Mouse (Mus musculus) neural tube, embryonic 14.5 days (tissue): ENCODE measurements at regions not wholly inside any gene's neighbourhood (a gene's known extent, or its start where the extent isn't known, plus 50 kb on each side); places are given as distances from the start of the nearest gene placed in this dataset.

Experiments
- ATAC-seq: fragments of 200-750 bp; cut with Nextera tagmentation; 2 replicates; pipeline ENCODE4 v1.8.0; 2017; ENCODE audit warnings: low read depth, mild to moderate bottlenecking, moderate TSS enrichment, moderate library complexity
- H3K27ac ChIP-seq: fragments of 300-500 bp; sonication (generic); 2 replicates; pipeline ENCODE4 v1.5.1; 2014; ENCODE audit warnings: low read depth, mild to moderate bottlenecking, control low read depth, low read length, moderate library complexity, mixed read lengths
- H3K27me3 ChIP-seq: fragments of 300-500 bp; sonication (generic); 2 replicates; pipeline ENCODE4 v1.6.1; 2014; ENCODE audit warnings: low read length; ENCODE audit not compliant: control insufficient read depth, insufficient read depth
- H3K36me3 ChIP-seq: fragments of 300-500 bp; sonication (generic); 2 replicates; pipeline ENCODE4 v1.6.1; 2014; ENCODE audit warnings: low read length, mixed read lengths; ENCODE audit not compliant: control insufficient read depth, insufficient read depth
- H3K4me1 ChIP-seq: fragments of 300-500 bp; sonication (generic); 2 replicates; pipeline ENCODE4 v1.6.1; 2014; ENCODE audit warnings: low read length; ENCODE audit not compliant: control insufficient read depth, insufficient read depth
- H3K4me2 ChIP-seq: fragments of 300-500 bp; sonication (generic); 2 replicates; pipeline ENCODE4 v1.6.1; 2014; ENCODE audit warnings: mild to moderate bottlenecking, low read depth, low read length, control low read depth
- H3K4me3 ChIP-seq: fragments of 300-500 bp; sonication (generic); 2 replicates; pipeline ENCODE4 v1.5.1; 2014; ENCODE audit warnings: low read depth, low read length, control low read depth, mixed read lengths
- H3K9ac ChIP-seq: fragments of 300-500 bp; sonication (generic); replicated peaks from 2 replicates; pipeline ENCODE4 v1.6.1; 2014; ENCODE audit warnings: low read depth, mild to moderate bottlenecking, control low read depth, low read length, mixed read lengths
- H3K9me3 ChIP-seq: fragments of 300-500 bp; sonication (generic); 2 replicates; pipeline ENCODE4 v1.6.1; 2016; ENCODE audit warnings: low read length; ENCODE audit not compliant: control insufficient read depth
- WGBS: fragments of 180-500 bp; shearing (Covaris S2); extraction: QIAGEN DNeasy Blood & Tissue Kit; methylation state at CpG from one replicate; pipeline ENCODE4 v1.1.7; 2014; 5-methylcytosine and 5-hydroxymethylcytosine counted together

DNA sequence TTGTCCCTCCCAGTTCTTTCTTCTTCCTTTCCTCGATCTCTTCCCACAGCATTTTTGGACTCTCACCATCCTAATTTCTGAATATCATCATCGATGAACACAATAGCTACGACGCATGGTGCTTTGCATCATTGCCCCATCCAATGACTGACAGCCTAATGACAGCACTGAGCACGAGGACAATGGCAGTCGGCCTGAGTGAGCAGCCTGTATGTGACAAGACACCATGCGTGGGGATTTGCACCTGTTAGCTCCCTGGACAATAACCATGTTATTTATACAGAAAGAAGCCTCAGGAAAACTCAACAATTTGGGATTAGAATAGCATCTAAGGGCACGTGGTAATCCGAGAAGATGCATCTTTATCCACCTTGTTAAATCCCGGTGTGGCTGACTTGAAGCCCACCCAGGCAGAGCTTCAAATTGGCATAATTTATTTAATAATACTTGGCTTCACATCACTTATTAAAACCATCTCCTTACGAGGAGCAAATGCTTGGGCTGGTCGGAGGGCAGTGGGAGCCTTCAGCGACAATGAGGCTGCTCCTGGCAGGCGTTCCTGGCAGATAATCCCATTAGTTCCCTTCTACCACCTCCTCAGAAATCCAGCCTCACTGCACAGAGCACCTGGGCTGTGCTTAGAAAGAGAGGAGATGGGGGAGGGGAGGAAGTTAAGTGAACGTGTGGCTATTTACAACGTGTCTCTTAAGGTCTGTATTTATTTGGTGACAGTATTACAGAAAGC is 85.4 kb downstream of the Cxcl12 start:
- no peak for ATAC-seq

DNA sequence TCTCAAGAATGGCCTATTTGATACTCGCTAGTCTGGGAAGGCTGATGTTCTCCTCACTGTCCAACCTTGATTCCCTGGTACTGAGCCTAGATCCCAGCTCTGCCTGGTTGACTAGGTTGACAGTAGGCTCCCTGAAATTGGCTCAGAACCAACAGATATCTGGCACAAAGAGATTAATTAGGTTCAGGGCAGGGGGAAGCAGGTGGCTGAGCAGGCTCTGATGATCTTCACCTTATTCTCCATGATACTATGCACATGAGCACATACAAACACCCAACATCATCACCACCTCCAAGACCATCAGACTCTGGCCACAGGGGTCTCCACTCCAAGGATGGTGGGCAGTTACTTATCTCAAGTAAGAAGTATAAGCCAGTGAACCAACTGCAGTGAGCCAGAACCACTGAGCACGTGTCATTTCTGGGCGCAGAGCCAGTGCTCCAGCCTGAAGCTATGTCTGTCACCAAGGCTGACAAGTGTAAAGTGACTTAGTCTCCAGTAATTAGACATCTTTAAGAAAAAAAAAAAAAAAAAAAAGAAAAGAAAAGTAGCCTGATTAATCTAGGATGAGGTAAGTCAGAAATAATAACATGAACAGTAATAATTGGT is 86.4 kb downstream of the Cxcl12 start:
- ATAC-seq = peak; percentile 61; the same call in 1 of the 2 replicates
- Histone ChIP-seq H3K4me3 (no peak overlapping the region), H3K27ac (no peak overlapping the region), H3K36me3 (no peaks in the 10 kb centered on the region), H3K4me1 (no peaks in the 10 kb centered on the region), H3K9ac (no peak overlapping the region), H3K4me2 (no peak overlapping the region), H3K9me3 (no peaks in the 10 kb centered on the region), H3K27me3 (no peaks in the 10 kb centered on the region)
- WGBS = 75% methylated on average over 3 of the region's 3 CpGs

More for the DNA sequence above, 85.4 kb downstream of the Cxcl12 start:
- 64% methylated on average over 16 of the region's 16 CpGs for WGBS
- Histone ChIP-seq H3K4me1 (no peaks in the 10 kb centered on the region), H3K9me3 (no peaks in the 10 kb centered on the region), H3K27me3 (no peaks in the 10 kb centered on the region), H3K4me2 (no peak overlapping the region), H3K9ac (no peak overlapping the region), H3K36me3 (no peaks in the 10 kb centered on the region), H3K4me3 (no peak overlapping the region), H3K27ac (no peak overlapping the region)

DNA sequence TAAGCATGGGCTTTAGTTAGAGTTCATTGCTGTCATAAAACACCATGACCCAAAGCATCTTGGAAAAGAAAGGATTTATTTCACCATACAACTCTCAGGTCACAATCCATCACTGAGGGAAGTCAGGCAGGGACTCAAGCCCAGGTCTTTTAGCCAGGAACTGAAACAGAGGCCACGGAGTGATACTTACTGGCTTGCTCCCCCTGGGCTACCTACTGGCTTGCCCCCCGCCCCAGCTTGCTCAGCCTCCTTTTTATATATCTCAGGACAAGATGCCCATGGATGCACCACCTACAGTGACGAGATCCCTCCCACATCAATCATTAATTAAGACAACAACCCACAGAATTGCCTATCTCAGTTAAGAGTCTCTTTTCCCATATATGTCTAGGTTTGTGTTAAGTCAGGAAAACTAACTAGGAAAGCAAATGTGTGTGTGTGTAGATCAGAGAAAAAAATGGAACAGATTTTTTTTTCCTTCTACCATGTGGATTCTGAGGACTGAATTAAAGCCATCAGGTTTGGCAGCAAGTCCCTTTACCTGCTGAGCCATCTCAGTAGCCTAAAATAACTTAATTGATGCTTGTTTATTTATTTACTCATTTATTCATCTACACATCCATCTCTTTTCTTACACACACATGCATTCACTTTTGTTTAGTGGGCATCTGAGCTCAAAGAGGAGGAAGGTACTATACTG is 87.2 kb downstream of the Cxcl12 start:
- no peak for ATAC-seq
- 50% methylated on average over 3 of the region's 3 CpGs for WGBS
- Histone ChIP-seq H3K36me3 (no peaks in the 10 kb centered on the region), H3K27ac (no peak overlapping the region), H3K4me1 (no peaks in the 10 kb centered on the region), H3K9ac (no peak overlapping the region), H3K4me3 (no peak overlapping the region), H3K9me3 (no peaks in the 10 kb centered on the region), H3K4me2 (no peak overlapping the region), H3K27me3 (no peaks in the 10 kb centered on the region)

DNA sequence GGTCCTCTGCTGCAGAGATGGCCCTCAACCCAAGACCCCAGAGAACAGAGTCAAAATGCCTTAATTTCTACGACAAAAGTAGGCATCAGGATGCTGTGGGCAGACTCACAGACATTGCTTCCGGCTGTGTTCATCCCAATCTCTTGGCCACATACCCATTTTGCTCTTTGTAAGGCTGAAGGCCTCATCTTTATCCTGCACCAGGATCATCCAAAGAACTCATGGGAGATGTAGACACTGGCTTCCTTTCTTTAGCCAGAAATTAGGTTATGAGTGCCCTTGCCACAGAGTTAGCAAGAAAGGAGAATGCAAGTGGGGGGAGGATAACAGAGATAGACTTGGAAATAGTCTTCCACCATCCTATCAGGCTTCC is 87.8 kb downstream of the Cxcl12 start:
- 89% methylated on average over 2 of the region's 2 CpGs for WGBS
- H3K27ac ChIP-seq = no peak overlapping the region
- no peaks in the 10 kb centered on the region for H3K9me3 ChIP-seq
- H3K27me3 ChIP-seq = no peaks in the 10 kb centered on the region
- H3K4me3 ChIP-seq = no peak overlapping the region
- no peak overlapping the region for H3K4me2 ChIP-seq
- H3K4me1 ChIP-seq = no peaks in the 10 kb centered on the region
- H3K36me3 ChIP-seq = no peaks in the 10 kb centered on the region
- H3K9ac ChIP-seq = no peak overlapping the region
- ATAC-seq = no peak

DNA sequence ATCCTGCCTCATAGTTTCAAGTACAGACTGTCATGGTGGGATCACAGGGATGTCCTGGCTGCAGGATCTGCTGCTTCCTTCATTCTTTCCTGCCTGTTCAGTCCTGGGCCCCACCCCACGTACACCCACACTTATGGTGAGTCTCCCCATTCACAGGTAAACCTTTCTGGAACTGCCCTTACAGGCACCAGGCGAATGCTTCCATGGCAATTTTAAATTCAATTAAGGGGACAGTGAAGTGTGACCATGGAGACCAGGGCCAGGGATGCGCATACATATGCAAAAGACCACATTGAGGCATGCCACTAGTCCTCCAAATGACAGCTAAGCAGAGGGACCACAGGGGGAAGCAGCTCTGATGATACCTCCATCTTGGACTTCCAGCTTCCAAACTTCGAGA is 89.3 kb downstream of the Cxcl12 start:
- no peak overlapping the region for H3K4me3 ChIP-seq
- no peak overlapping the region for H3K27ac ChIP-seq
- H3K9me3 ChIP-seq = no peaks in the 10 kb centered on the region
- ATAC-seq = no peak
- H3K36me3 ChIP-seq = no peaks in the 10 kb centered on the region
- no peak overlapping the region for H3K4me2 ChIP-seq
- H3K9ac ChIP-seq = no peak overlapping the region
- 80% methylated on average over 4 of the region's 4 CpGs for WGBS
- H3K27me3 ChIP-seq = no peaks in the 10 kb centered on the region
- H3K4me1 ChIP-seq = no peaks in the 10 kb centered on the region

DNA sequence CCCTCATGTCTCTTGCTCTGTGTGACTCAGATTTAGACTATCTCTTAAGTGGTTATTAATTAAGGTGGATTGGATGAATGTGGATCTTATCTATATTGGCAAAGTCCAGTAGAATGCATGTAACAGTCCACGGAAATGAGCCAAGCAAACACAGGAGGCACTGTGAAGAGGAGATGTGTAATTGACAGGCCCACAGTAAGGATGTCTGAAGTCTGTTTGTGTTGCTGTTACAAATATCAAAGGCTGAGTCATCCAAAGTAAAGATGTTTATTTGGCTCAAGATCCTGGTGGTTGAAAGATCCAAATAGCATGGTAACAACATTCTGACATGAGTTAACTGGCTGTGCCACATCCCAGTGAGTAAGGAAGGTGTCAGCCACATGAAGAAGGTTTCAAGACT is 99.6 kb downstream of the Cxcl12 start:
- H3K9me3 ChIP-seq = no peaks in the 10 kb centered on the region
- WGBS = 91% methylated on average over 1 of the region's 1 CpGs

DNA sequence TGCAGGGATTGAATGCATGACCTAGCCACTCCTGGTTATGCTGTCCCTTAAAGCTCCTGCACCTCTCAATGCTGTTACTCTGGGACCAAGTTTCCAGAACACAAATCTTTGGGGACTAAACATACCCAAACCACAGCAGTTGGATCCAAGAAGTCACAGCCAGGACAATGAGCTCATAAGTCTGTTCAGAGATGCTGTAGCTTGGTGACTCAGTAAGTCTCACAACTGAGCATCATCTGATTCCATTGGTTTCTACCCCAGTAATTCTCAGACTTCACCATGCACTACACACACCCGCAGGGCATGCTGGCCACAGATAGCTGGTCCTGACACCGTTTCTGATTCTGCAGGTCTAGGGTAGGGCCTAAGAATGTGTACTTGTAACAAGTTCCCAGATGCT is 100.0 kb downstream of the Cxcl12 start:
- H3K36me3 ChIP-seq = no peaks in the 10 kb centered on the region
- WGBS = 86% methylated on average over 2 of the region's 2 CpGs
- H3K27me3 ChIP-seq = no peaks in the 10 kb centered on the region
- H3K9me3 ChIP-seq = no peaks in the 10 kb centered on the region
- no peak overlapping the region for H3K27ac ChIP-seq
- no peak overlapping the region for H3K4me3 ChIP-seq
- no peaks in the 10 kb centered on the region for H3K4me1 ChIP-seq
- ATAC-seq = no peak
- no peak overlapping the region for H3K9ac ChIP-seq
- H3K4me2 ChIP-seq = no peak overlapping the region

More for the DNA sequence above, 99.6 kb downstream of the Cxcl12 start:
- no peak for ATAC-seq
- Histone ChIP-seq H3K27me3 (no peaks in the 10 kb centered on the region), H3K4me3 (no peak overlapping the region), H3K27ac (no peak overlapping the region), H3K9ac (no peak overlapping the region), H3K36me3 (no peaks in the 10 kb centered on the region), H3K4me1 (no peaks in the 10 kb centered on the region), H3K4me2 (no peak overlapping the region)

DNA sequence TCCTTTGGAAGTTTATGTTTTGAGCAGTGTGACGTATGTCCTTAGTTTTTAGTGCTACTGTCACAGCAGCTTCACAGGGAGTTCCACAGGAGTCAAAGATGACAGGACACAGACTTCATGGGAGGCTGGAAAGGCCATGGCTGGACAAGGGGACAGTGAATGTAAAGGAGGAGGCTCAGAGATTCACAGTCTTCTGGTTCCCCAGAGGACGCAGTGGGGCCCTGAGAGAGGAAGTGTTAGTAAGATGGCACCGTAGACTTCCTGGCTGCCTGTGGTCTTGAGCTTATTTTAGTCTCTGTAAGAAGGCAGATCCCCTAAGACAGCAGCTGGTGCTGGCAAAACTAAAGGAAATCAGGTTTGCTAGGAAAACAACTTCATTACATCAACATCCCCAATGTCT is 101.9 kb downstream of the Cxcl12 start:
- H3K4me2 ChIP-seq = no peak overlapping the region
- H3K9ac ChIP-seq = no peak overlapping the region
- H3K9me3 ChIP-seq = no peaks in the 10 kb centered on the region
- ATAC-seq = no peak
- 78% methylated on average over 3 of the region's 3 CpGs for WGBS
- no peaks in the 10 kb centered on the region for H3K4me1 ChIP-seq
- H3K27ac ChIP-seq = no peak overlapping the region
- no peaks in the 10 kb centered on the region for H3K36me3 ChIP-seq
- no peaks in the 10 kb centered on the region for H3K27me3 ChIP-seq
- H3K4me3 ChIP-seq = no peak overlapping the region

DNA sequence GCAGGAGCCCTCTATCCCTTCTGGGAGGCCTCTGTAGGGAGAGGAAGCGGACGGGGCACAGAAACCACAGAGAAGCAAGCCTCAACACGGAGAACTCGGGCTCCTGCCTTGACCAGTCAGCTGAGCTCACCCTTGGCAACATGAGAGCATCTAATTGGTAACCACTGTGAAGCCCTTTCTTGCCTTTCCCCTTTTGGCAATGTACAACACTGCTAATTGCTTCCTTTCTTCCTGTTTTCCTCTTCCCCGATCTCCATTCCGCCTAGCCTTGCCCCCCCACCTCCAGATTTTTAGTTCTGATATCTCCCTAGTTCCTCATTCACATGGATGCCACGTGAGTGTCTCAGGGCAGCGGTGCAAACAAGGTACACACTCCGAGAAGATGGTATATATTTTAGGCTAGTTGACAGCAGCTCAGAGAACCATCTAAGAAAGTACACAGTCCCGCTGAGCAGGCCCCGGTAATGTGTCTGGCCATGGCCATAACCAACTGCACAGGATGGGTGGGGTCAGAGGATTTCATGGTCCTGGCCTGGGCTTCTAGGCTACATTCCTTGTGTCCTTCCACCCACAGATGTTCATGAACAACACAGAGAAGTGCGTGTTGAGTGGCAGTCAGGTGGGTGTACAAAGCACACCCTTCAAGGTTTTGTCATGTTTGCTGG is 103.4 kb downstream of the Cxcl12 start:
- peak; percentile 10 for ATAC-seq
- H3K9ac ChIP-seq = no peak overlapping the region
- no peaks in the 10 kb centered on the region for H3K4me1 ChIP-seq
- H3K4me2 ChIP-seq = no peak overlapping the region
- no peaks in the 10 kb centered on the region for H3K9me3 ChIP-seq
- no peak overlapping the region for H3K4me3 ChIP-seq
- H3K27me3 ChIP-seq = no peaks in the 10 kb centered on the region
- WGBS = 78% methylated on average over 12 of the region's 12 CpGs
- H3K27ac ChIP-seq = no peak overlapping the region
- H3K36me3 ChIP-seq = no peaks in the 10 kb centered on the region
